Mouse (Mus musculus) heart, postnatal 14 days (tissue): ENCODE measurements around the gene Clip2. TPM values are rescaled to one million over a fixed set of nuclear protein-coding genes. Genes with fewer than 3 reads are reported as not detected.
"Not testable (repeated sequence)": the region's sequence is repeated elsewhere in the genome, so short reads cannot be mapped to it uniquely, and the experiment has no call there.

Experiments used
- DNase-seq, 2 experiments: peaks; one replicate each; pipeline ENCODE4 v3.0.0; 2021 to 2022
- intact Hi-C: fragments of 180-260 bp; cut with DNase I; formaldehyde crosslinking; loops from one replicate; pipeline ENCODE4 v1.15.1; 2025
- total RNA-seq, 2 experiments: library from RNA; stranded (reverse); gene quantifications; 2 replicates each; pipeline ENCODE4 v1.2.3; 2021

Clip2 gene
- total RNA-seq, 2 experiments from 2014 or later = 10.2 to 10.3 TPM

DNA sequence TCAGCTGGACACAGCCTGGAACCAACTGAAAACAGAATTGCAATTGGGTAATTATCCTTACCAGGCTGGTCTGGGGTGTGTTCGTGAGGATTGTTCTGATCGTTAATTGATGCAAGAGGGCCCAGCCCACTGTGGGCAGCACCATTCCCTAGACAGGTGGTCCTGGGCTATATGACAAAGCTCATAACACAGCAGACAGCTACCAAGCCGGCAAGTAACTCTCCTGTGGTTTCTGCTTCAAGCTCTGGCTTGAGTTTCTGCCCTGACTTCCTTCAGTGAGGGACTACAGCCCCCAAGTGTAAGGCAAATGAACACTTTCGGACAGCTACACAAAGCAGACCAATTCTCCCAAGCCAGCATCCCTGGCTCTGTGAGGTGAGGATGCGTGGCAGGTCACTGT, 55.2 kb downstream of the Clip2 start:
- DNase-seq = no peak
- intact Hi-C loops = no loop called here

DNA sequence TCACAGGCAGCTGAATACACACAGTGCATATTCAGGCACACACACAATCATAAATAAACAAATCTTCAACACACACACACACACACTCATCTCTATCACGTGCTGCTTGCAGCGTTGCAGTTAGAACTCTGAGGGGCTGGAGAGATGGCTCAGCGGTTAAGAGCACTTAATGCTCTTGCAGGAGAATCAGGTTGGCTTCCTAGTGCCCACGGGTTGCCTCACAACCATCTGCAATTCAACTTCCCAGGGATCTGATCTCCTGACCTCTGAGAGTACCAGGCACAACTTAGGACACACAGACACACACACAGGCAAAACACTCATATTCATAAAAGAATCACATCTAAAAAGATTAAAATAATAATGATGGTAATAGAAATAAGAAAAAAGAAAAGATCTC, 56.4 kb downstream of the Clip2 start:
- no peak for DNase-seq
- intact Hi-C loops = loop anchor here (2.0 kb wide), 2 partner anchors 121 to 209 kb away; no protein-coding TSS in a partner anchor

DNA sequence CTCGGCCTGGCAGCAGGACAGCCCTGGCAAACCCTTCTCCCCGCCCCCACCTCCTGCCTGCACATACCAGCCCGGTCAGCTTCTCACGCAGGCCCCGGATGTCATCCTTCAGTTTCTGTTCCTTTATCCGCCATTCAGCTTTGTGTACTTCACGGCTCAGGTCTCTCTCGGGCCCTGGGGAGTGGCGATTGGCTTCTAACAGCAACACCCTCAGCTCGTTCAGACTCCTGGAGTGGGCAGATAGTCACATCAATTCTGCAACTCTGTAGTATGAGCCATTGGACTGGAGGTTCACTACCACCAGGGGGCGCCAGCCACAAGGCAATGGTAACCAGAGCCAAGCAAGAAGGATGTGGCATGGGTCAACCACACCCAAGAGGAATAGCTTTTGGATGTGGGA, 58.1 kb downstream of the Clip2 start:
- DNase-seq = peak; percentile 90 to 95
- intact Hi-C loops = loop anchor here (2.0 kb wide), 2 partner anchors 123 to 211 kb away; no protein-coding TSS in a partner anchor

DNA sequence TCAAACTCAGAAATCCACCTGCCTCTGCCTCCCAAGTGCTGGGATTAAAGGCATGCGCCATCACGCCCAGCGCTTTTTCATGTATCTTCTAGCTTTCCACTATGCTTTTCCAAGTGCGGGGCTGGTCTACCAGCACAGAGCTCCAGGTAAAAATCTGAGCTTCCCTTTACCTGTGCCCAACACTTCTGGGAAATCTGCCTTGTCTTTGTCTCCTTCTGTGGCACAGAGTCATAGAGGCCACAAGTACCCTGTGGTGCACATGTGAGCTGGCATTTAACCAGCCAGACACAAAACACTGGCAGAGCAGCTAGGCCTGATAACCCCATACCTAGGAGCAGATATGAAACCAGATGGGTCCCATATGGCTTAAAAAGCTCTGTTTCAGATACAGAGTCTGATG, 59.3 kb downstream of the Clip2 start:
- intact Hi-C loops = no loop called here
- no peak for DNase-seq

DNA sequence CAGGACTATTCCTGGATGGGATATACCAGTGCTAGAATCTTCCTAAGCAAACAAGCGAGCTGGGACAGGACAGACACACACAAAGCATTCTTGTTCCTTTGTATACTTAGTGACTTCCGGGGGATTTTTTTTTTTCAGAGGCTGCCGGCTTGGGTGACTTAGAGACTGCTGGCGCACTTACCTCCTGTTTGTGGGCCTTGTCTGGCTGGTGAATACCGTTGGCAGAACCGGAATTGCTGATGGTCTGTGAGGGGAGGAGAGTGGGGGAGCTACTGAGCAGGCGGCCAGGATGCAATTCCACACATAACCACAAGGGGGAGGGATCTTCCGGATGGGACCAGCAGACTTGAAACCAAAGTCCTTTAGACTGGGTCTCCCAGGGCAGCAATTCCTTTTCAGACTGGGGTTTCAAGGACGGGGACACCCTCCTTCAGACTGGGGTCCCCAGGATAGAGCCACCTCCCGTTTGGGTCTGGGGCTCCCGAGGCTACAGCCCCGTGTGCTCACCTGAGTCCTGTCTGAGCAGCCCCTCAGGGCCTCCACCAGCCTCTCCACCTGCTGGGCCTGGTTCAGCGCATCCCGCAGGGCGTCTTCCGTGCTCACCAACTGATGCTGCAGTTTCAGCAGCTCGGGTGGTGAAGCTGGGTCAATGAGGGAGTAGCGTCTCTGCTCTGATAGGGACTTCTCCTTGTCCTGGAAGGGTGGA, 60.4 kb downstream of the Clip2 start:
- DNase-seq = peak; percentile 82 to 91
- intact Hi-C loops = no loop called here

DNA sequence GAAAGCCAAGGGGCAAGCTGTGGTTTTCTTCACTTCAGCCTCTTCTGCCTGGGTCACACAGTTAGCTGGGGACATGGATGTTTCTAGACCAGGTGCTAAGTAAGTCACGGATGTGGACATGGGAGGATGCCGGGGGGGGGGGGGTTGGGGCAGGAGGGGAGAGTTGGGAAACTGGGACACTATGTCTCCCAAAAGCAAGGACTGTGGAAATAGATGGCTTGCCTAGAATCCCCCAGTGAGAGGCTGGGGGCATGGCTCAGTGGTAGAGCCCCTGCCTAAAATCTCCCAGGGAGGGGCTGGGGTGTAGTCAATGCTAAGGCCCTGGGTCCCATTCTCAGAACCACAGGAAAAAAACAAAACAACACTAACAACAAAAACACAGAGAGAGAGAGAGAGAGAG, 61.0 kb downstream of the Clip2 start:
- intact Hi-C loops = no loop called here

DNA sequence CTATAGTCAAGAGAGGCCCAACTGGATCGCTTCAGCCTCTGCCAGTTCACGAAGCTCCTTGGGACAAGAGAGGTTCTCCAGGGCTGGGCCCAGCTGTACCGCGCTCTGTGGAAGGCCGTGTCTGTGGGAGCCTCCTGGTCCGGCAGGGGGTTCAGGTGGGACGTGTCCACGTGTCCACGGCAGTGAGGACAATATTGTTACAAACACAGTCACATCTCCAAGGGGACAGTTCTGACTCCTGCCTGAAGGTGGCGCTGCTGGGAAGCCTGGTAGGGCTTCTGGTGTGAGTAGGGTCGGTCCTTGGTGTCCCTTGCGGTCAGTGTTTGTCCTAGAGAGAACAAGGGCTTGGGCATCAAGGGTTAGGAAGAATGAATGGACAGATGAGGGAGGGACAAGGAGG, 61.8 kb downstream of the Clip2 start:
- DNase-seq = peak in 1 of 2 experiments; percentile 56
- intact Hi-C loops = no loop called here

More for the DNA sequence above, 61.0 kb downstream of the Clip2 start:
- no peak for DNase-seq

DNA sequence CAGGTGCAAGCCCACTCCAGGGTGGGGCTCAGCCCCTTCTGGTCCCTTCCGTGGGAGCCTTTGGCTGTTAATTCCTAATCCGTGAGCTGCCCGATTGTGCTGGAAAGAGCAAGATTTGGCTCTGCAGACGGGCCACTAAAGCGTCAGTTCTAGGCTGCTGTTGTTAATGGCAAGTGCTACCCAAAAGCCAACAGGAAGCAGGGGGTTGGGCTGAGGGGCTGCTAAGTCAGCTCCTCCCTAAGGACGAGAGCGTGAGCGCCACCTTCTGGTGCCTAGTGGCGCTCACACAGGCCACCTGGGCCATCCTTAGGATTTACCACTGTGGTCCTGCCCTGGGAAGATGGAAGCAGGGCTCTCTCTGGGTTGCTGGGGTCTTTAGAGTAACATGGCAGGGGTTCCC, 62.7 kb downstream of the Clip2 start:
- DNase-seq = peak; percentile 36 to 62
- intact Hi-C loops = loop anchor here (5.0 kb wide), 1 partner anchor 312 kb away; the partner anchor contains the start of gene Rcc1l

DNA sequence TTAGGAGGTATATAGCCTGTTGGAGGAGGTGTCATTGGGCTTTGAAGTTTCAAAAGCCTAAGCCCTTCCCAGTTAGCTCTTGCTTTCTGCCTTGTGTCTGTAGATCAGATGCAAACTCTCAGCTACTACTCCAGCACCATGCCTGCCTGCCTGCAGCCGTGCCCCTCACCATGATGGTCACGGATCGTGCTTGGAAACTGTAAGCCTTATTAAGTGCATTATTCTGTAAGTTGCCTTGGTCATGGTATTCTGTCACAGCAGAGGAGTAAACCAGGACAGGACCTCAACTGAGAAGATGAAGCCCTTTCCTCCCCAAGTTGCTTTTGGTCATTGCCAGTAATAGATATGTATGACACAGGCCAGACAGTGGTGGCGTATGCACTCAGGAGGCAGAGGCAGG, 63.6 kb downstream of the Clip2 start:
- DNase-seq = no peak
- intact Hi-C loops = loop anchor here (5.0 kb wide), 1 partner anchor 311 kb away; the partner anchor contains the start of gene Rcc1l

DNA sequence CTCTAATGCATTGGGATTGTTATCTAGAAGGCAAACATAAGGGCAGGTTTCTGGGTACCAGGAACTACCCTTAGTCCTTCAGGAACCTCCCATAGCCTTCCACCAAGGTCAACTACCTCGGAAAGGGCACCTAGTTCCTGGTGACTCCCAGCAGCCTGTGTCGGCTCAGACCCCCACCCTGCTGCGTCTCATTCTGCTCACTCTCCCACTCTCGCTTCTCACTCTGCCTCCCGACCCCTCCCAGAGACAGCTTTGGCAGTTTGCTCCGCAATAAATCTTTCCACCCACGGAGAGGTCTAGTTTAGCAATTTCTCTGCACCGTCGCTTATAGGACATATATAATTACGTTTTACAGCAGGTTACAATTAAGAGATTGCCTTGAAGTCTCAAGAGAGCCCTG, 64.2 kb downstream of the Clip2 start:
- intact Hi-C loops = loop anchor here (5.0 kb wide), 1 partner anchor 311 kb away; the partner anchor contains the start of gene Rcc1l

DNA sequence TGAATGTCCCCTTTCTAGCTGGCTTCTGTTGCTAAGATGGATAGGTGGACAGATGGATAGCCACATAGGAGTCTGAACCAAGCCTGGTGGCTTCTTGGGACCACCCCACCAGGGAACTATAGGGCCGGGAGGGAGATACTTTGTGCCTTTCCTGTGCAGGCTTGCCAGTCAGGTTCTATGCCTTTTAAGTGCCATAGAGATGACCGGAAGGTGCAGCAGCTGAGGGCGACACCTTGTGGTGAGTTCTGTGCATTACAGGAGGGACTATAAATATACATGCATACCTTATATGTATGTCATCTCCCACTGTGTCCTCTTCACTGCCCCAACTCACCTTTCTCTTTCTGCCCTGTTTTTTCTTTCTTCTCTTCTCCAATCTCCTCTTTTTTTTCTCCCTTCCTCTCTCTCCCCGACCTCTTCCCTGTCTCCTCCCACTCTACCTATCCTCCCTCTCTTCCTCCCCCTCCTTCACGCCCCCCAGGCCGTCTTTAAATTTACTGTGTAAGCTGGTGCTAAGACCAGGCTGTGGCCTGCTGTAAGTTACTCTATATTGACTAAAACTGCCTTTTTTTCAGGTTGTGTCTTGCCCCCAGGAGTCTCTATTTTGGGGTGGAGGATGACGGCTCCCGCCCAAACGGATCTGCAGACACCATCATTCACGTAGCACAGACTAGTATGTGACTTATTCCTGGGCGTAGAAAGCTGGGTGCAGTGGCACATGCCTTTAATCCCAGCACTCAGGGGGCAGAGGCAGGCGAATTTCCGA, 66.2 kb downstream of the Clip2 start:
- peak; percentile 68 to 79 for DNase-seq
- intact Hi-C loops = loop anchor here (1.0 to 5.0 kb wide), 2 partner anchors 101 to 309 kb away; partner anchors contain the start of gene Rcc1l

More for the DNA sequence above, 64.2 kb downstream of the Clip2 start:
- DNase-seq = no peak

DNA sequence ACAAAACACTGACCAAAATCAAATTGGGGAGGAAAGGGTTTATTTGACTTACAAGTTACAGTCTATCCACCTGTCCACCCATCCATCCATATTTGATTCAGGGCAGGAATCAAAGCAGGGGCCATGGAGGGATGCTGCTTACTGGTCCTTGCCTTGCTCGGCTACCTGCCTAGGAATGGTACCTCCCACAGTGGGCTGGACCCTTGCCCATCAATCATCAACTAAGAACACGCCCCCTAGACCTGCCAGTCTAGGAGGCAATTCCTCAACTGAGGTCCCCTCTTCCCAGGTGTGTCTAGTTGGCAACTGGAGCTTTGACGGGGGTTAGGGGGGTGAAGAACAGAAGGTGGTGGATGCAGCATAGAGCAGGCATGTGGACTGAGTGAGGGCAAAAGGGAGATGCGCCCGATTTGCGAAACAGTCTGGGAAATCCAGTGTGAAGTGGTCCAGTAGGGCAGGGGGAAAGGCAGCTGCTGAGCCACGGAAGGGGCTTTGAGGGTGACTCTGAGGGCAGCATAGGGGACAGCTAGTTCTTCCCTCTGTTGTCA, 67.0 kb downstream of the Clip2 start:
- no peak for DNase-seq
- intact Hi-C loops = loop anchor here (5.0 kb wide), 1 partner anchor 308 kb away; the partner anchor contains the start of gene Rcc1l

DNA sequence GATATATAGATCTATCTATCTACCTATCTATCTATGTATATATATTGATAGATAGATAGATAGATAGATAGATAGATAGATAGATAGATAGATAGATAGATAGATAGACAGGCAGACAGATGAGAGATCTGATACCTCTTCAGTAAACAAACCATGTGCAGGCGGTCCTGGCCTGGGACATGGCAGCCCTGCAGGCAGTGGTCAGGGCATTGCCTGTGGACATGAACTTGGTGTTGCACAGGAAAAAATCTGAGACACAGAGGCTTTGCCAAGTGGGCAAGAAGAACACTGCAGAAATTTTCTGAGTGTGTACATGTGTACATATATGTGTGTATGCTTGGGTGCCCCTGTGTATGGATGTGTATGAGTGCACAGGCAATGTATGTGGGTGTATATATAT, 68.9 kb downstream of the Clip2 start:
- intact Hi-C loops = no loop called here
- DNase-seq = no peak

DNA sequence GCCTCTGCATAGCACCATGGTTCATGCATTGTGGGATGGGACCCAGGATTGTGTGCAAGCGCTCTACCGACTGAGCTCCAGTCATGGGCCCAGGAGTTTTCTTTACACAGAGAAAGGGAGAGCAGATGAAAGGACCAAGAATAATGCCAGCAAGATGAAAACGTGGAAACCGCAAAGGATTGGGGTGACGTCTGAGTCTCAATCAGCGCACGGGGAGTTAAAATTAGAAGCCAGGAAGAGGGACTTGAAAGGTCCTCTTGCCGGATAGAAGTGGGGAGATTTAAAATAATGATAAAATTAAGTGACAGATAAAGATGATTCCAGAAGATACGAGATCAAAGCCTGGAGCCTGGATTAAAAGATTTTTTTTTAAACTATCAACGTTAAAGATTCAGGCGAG, 69.9 kb downstream of the Clip2 start:
- intact Hi-C loops = no loop called here
- no peak for DNase-seq

DNA sequence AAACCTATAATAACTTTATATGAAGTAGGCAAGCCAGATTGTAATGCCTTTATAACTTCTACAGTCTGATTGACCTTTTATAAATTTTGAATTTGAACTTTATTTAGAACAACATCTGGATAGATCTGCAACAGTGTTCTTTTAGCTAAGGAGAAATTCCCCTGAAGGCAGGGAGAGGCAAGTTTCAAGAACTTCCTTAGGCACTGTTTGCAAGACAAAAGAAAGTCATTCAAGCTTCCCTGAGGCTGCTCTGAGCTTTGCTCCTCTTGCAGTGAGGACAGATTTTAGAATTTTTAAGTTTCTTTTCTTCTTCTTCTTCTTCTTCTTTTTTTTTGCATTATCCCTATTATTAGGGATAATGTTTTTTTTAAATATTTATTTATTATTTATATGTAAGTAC, 73.3 kb downstream of the Clip2 start:
- DNase-seq, intact Hi-C loops: not testable (repeated sequence)

DNA sequence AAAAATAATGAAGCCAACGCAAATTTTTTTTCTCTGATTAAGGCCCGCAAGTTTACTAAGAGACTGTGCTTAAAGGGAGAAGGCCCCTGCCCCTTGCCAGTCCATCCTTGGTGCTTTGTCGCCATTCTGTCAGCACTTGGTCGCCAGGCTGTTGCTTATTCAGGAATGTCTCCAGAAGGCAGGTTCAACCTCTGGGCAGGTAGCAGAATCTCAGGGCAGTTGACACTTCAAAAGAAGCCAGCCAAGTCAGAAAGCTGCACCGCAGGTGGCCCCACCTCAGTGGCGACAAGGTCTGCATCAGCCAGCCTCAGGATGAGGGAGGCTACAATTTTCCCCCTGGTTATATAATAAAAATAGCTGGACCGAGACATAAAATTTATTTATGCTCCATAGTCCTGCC, 76.5 kb downstream of the Clip2 start:
- DNase-seq, intact Hi-C loops: not testable (repeated sequence)

DNA sequence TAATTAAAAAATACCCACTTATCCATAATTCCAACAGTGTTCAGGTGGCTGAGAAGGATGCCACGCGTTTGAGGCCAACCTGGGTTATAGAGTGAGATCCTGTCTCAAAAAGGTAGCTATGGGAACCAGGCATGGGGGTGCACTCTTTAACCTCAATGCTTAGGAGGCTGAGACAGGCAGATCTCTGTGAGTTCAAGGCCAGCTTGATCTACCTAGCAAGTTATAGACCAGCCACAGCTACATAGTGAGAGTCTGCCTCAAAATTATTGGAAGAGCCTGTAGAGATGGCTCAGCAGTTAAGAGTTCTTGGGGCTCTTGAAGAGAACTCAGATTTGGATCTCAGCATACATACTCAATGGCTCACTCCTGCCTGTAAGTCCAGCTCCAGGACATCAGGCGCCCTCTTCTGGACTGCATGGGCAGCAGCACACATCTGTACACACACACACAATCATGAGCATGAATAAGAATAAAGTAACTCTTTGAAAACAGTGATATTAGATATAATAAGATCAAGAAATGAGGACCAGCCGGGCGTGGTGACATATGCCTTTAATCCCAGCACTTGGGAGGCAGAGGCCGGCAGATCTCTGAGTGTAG, 77.1 kb downstream of the Clip2 start:
- no peak for DNase-seq
- intact Hi-C loops = no loop called here

DNA sequence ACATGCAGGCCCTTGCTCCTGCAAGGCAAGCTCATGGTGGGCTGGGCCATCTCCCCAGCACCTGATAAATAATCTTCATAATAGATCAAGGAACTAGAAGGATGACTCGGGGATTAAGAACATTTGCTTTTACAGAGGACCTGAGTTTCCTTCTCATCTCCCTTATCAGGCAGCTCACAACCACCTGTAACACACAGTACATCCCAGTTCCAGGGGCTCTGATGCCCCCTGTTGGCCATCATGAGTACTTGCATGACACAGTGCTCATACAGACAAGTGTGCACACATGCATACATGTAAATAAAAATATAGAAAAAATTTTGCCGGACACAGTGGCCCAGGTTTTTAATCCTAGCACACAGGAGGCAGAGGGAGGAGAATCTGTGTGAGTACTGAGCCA, 78.3 kb downstream of the Clip2 start:
- no peak for DNase-seq

DNA sequence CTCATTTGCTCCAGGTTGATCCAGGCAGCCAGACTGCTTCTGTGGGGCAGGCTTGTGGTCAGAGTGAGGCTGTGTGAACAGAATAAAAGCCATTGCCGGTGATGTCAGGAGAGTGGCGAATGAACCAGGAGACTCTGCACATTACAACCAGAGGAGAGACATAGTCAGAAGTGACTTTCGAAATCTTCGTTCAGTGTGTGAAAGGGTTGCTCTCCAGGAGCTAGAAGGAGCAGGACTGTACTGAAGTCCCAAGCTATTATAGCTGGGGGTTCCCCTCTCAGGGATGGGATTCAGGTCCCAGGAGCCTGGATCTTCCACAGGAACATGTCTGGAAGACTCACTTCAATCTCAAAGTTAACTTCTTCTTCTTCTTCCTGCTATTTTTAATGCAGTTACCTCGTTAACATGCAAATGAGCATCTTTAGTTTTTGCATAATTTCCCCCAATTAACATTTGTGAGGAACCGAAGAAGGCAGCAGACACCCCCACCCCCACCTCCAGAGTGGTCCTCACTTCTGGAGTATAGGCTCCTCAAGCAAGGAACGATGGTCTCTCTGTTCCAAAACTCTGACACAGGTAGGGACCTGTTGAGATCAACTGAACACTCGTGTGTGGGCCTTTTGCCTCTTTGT, 81.6 kb downstream of the Clip2 start:
- DNase-seq = no peak
- intact Hi-C loops = no loop called here

More for the DNA sequence above, 78.3 kb downstream of the Clip2 start:
- intact Hi-C loops = no loop called here

DNA sequence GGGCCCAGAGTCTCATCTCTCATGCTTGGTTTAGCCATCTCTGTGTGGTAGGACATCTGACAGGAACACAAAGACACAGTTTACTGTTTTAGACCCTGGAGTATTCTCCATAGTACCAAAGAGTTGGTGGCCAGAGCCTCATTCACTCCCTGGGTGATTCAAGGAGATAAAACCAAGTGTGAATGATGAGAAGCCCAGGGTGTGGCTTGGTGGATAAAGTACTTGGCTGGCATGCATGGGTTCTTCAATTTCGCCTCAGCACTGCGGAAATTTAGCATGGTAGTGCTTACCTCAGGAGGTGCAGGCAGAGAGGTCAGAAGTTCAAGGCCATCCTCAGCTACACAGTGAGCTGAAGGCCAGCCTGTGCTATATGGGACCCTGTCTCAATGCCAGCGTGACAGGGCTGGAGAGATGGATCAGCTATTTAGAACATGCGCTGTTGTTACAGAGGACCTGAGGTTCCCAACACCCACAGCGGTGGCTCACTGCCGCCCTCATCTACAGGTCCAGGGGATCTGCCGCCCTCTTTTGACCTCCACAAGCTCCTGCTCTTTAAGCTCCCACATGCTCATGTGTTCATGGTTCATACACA, 82.6 kb downstream of the Clip2 start:
- intact Hi-C loops = no loop called here
- DNase-seq = no peak
